Mouse (Mus musculus) midbrain, embryonic 13.5 days (tissue): ENCODE results near the gene Cd151. TPM values are rescaled to one million over a fixed set of nuclear protein-coding genes. Genes with fewer than 3 reads are reported as not detected.
A peak's percentile ranks its signal among the peaks of the same experiment; 100 is the strongest.

Source experiments
- ATAC-seq: fragments of 200-750 bp; cut with Nextera tagmentation; 2 replicates; pipeline ENCODE4 v1.8.0; 2017; ENCODE audit warnings: mild to moderate bottlenecking, moderate TSS enrichment, moderate library complexity
- H3K27ac ChIP-seq: fragments of 300-500 bp; sonication (generic); 2 replicates; pipeline ENCODE4 v1.5.1; 2015; ENCODE audit warnings: inconsistent platforms, mild to moderate bottlenecking, moderate library complexity
- H3K27me3 ChIP-seq: fragments of 300-500 bp; sonication (generic); 2 replicates; pipeline ENCODE4 v1.6.1; 2015; ENCODE audit warnings: mild to moderate bottlenecking, inconsistent platforms
- H3K36me3 ChIP-seq: fragments of 300-500 bp; sonication (generic); 2 replicates; pipeline ENCODE4 v1.6.1; 2015; ENCODE audit warnings: mild to moderate bottlenecking, inconsistent platforms
- H3K4me1 ChIP-seq: fragments of 300-500 bp; sonication (generic); replicated peaks from 2 replicates; pipeline ENCODE4 v1.6.1; 2015; ENCODE audit warnings: inconsistent platforms
- H3K4me2 ChIP-seq: fragments of 300-500 bp; sonication (generic); replicated peaks from 2 replicates; pipeline ENCODE4 v1.6.1; 2015; ENCODE audit warnings: moderate library complexity, mild to moderate bottlenecking, inconsistent platforms
- H3K4me3 ChIP-seq: fragments of 300-500 bp; sonication (generic); replicated peaks from 2 replicates; pipeline ENCODE4 v1.5.1; 2015; ENCODE audit warnings: mild to moderate bottlenecking, inconsistent platforms
- H3K9ac ChIP-seq: fragments of 300-500 bp; sonication (generic); replicated peaks from 2 replicates; pipeline ENCODE4 v1.6.1; 2015; ENCODE audit warnings: mild to moderate bottlenecking, inconsistent platforms
- H3K9me3 ChIP-seq: fragments of 300-500 bp; sonication (generic); 2 replicates; pipeline ENCODE4 v1.6.1; 2016; ENCODE audit warnings: mild to moderate bottlenecking, inconsistent platforms
- WGBS: fragments of 180-500 bp; shearing (Covaris S2); methylation state at CpG from one replicate; pipeline ENCODE4 v1.1.7; 2015; 5-methylcytosine and 5-hydroxymethylcytosine counted together
- polyA plus RNA-seq: library from polyadenylated mRNA; unstranded; fragments of >200 nt; fragmentation: Nextera tagmentation; extraction: Ambion mirVana; gene quantifications from 2 replicates; pipeline ENCODE4 v1.2.1, GENCODE M21; 2015

Cd151 gene
- polyA plus RNA-seq, 1 experiment from 2014 or later: 19.9 TPM

DNA sequence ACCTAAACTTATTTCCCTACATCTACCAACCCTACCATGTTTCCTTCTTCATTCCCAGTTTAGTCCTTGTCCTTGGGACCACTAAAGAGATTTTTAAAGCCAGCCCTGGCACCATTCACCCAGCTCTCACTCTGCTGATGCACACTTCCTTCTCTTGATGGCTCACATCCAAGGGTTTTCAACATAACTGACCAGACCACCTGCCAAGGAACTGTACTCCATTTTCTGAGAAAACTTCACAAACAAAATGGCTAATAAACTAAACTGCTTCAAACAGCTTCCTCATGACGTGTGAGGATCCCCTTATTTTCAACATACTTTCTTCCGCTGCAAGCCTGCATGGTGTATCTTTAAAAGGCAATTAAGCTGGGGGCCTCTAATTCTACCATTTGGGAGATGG is 13.6 kb upstream of the Cd151 start:
- Histone ChIP-seq H3K27me3 (no peaks in the 10 kb centered on the region), H3K36me3 (peaks cover 38% of the 10 kb centered on the region), H3K4me1 (peaks cover 24% of the 10 kb centered on the region), H3K4me3 (no peak overlapping the region), H3K9me3 (no peaks in the 10 kb centered on the region), H3K9ac (no peak overlapping the region), H3K4me2 (no peak overlapping the region), H3K27ac (no peak overlapping the region)
- no peak for ATAC-seq
- WGBS: 90% methylated on average over 2 of the region's 2 CpGs

DNA sequence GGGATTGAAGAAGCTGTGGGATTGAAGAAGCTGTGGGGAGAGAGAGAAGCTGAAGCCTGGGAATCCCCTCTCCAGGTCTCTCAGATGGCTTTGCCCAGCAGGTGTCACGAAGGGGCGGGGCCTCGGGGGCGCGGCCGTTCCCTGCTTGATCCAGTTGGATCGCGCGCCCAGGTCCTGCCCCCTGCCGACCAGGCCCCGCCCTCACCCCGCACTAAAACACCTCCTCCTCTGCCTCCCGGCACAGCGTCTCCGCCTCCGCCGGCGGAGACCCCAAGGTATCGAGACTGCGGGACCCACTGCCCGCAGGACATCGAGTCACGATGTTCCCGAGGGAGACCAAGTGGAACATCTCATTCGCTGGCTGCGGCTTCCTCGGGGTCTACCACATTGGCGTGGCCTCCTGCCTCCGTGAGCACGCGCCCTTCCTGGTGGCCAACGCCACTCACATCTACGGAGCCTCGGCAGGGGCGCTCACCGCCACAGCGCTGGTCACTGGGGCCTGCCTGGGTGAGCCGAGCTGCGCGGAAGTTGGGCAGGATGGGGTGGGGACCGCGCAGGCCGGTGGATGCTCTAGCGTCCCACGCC is 12.1 kb upstream of the Cd151 start, which contains the start of gene Pnpla2:
TSS of gene Pnpla2 (plus strand) at position 232 of the 585 bp plus-strand sequence.
- peaks cover 13% of the 10 kb centered on the region for H3K27me3 ChIP-seq
- H3K9ac ChIP-seq: peak within 1 kb of the TSS; percentile 76
- H3K9me3 ChIP-seq: no peaks in the 10 kb centered on the region
- peaks cover 19% of the 10 kb centered on the region for H3K4me1 ChIP-seq
- WGBS: under 1% methylated on average over 42 of the region's 45 CpGs
- peaks cover 37% of the 10 kb centered on the region for H3K36me3 ChIP-seq
- peak within 1 kb of the TSS; percentile 89 for H3K4me2 ChIP-seq
- peak within 1 kb of the TSS; percentile 68 for H3K27ac ChIP-seq
- peak within 1 kb of the TSS; percentile 68 for H3K4me3 ChIP-seq
- ATAC-seq: peak; percentile 84

DNA sequence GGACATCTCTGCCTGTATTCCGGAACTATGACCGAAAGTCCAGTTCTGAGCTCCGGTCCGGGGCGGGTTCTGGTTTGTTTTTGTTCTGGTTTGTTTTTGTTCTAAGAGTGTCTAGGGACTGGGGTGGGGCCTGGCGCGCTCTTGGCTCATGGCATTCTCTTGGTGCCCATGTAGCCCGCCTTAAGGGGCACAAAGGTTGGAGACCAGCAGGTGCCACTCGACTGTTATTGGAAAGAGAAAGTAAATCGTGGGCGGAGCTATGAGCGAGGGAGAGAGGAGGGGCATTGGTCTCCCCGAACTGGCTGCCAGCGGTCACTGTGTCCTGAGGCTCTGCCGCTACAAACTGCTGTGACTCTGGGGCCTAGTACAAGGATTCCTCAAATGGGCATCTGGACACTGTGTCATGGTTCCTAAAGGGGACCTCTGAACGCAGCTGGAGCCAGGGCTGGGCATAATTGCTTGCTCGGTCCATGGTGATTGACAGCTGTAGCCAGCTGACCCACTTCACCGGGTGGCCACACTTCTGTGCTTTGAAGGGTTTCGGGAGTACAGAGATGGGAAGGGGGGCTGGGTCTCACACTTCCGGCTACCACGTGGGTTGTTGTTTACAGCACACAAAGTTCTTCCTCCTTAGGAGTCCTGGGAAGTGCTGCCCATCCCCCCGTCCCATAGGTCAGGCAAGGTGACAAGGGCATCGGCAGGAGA is 11.4 kb upstream of the Cd151 start:
- H3K9me3 ChIP-seq: no peaks in the 10 kb centered on the region
- ATAC-seq: peak; percentile 40
- H3K4me1 ChIP-seq: peaks cover 19% of the 10 kb centered on the region
- WGBS: 2% methylated on average over 23 of the region's 23 CpGs
- H3K4me2 ChIP-seq: peak overlapping the region; percentile 89
- peak overlapping the region; percentile 68 for H3K27ac ChIP-seq
- H3K4me3 ChIP-seq: peak overlapping the region; percentile 68
- H3K36me3 ChIP-seq: peaks cover 30% of the 10 kb centered on the region
- H3K9ac ChIP-seq: peak overlapping the region; percentile 76
- H3K27me3 ChIP-seq: peaks cover 20% of the 10 kb centered on the region

DNA sequence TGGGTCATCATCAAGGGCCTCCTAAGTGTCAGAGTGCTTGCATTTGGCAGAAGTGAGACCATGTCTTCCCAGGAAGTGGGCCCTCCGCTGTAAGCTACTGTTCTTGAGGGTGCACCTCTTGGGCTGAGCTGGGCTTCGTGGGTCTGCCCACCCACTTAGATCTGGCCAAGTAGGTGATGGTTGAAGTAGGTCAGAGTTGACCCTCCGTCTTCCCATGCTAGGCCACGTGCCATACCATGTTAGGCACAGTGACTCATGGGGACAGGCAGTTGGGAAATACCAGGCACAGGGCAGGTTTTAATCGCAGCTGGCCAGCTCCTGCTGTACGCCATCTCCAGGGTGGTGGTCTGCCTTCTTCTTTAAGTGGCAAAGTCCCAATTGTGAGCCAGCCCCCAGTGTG is 10.5 kb upstream of the Cd151 start:
- Histone ChIP-seq H3K9ac (no peak overlapping the region), H3K36me3 (peaks cover 20% of the 10 kb centered on the region), H3K4me3 (no peak overlapping the region), H3K27me3 (peaks cover 30% of the 10 kb centered on the region), H3K4me1 (peaks cover 23% of the 10 kb centered on the region), H3K9me3 (no peaks in the 10 kb centered on the region), H3K4me2 (no peak overlapping the region), H3K27ac (no peak overlapping the region)
- 87% methylated on average over 6 of the region's 6 CpGs for WGBS
- no peak for ATAC-seq

DNA sequence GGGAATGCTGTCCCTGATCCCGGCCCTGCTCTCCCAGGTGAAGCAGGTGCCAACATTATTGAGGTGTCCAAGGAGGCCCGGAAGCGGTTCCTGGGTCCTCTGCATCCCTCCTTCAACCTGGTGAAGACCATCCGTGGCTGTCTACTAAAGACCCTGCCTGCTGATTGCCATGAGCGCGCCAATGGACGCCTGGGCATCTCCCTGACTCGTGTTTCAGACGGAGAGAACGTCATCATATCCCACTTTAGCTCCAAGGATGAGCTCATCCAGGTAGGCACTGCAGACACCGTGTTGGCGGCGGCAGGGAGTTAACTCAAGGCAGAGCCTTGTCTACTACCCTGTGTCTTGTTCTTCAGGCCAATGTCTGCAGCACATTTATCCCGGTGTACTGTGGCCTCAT is 10.0 kb upstream of the Cd151 start:
- peaks cover 27% of the 10 kb centered on the region for H3K4me1 ChIP-seq
- H3K4me2 ChIP-seq: no peak overlapping the region
- no peak overlapping the region for H3K9ac ChIP-seq
- 93% methylated on average over 14 of the region's 14 CpGs for WGBS
- H3K27me3 ChIP-seq: peaks cover 35% of the 10 kb centered on the region
- H3K27ac ChIP-seq: no peak overlapping the region
- no peak overlapping the region for H3K4me3 ChIP-seq
- H3K36me3 ChIP-seq: peaks cover 15% of the 10 kb centered on the region
- no peak for ATAC-seq
- no peaks in the 10 kb centered on the region for H3K9me3 ChIP-seq

DNA sequence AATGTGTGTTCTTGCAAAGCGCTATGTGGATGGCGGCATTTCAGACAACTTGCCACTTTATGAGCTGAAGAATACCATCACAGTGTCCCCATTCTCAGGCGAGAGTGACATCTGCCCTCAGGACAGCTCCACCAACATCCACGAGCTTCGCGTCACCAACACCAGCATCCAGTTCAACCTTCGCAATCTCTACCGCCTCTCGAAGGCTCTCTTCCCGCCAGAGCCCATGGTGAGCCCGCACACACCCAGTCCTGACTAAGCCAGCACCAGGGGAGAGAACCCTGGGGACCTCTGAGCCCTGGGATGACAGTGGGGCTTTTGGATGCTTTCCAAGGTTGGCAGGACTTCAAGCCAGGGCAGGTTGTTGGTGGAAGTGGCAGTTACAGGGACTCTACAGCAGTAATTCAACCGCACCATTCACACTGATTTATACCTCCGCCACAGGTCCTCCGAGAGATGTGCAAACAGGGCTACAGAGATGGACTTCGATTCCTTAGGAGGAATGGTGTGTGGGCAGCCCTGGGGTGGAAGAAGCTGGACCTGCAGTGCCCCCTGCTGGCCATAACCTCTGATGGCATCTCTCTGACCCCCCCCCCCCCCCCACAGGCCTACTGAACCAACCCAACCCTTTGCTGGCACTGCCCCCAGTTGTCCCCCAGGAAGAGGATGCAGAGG is 9.1 kb upstream of the Cd151 start:
- Histone ChIP-seq H3K27me3 (peaks cover 44% of the 10 kb centered on the region), H3K27ac (no peak overlapping the region), H3K4me1 (peaks cover 27% of the 10 kb centered on the region), H3K4me3 (no peak overlapping the region), H3K9me3 (no peaks in the 10 kb centered on the region), H3K4me2 (no peak overlapping the region), H3K36me3 (peaks cover 13% of the 10 kb centered on the region), H3K9ac (no peak overlapping the region)
- WGBS: 73% methylated on average over 15 of the region's 15 CpGs
- no peak for ATAC-seq

DNA sequence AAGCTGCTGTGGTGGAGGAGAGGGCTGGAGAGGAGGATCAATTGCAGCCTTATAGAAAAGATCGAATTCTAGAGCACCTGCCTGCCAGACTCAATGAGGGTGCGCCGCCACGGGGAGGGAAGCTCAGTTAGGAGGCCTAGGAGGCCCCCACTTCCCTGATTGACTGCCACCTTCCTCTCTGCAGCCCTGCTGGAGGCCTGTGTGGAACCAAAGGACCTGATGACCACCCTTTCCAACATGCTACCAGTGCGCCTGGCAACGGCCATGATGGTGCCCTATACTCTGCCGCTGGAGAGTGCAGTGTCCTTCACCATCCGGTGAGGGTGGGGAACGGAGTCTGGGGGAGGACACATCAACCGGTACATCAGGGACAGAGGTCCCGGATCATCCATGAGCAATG is 8.5 kb upstream of the Cd151 start:
- no peak overlapping the region for H3K4me3 ChIP-seq
- H3K27ac ChIP-seq: no peak overlapping the region
- peaks cover 49% of the 10 kb centered on the region for H3K27me3 ChIP-seq
- 89% methylated on average over 11 of the region's 11 CpGs for WGBS
- H3K4me2 ChIP-seq: no peak overlapping the region
- peaks cover 13% of the 10 kb centered on the region for H3K36me3 ChIP-seq
- H3K4me1 ChIP-seq: peaks cover 27% of the 10 kb centered on the region
- no peaks in the 10 kb centered on the region for H3K9me3 ChIP-seq
- H3K9ac ChIP-seq: no peak overlapping the region
- no peak for ATAC-seq

DNA sequence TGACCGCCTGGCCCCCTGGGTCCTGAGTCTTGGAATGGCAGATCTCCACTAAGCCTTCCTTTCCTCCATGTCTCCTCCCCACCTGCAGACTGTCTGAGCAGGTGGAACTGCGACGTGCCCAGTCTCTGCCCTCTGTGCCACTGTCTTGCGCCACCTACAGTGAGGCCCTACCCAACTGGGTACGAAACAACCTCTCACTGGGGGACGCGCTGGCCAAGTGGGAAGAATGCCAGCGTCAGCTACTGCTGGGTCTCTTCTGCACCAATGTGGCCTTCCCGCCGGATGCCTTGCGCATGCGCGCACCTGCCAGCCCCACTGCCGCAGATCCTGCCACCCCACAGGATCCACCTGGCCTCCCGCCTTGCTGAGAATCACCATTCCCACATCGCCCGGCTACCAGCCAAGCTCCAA is 7.9 kb upstream of the Cd151 start:
- no peak overlapping the region for H3K27ac ChIP-seq
- 91% methylated on average over 17 of the region's 17 CpGs for WGBS
- peaks cover 55% of the 10 kb centered on the region for H3K27me3 ChIP-seq
- no peak overlapping the region for H3K4me3 ChIP-seq
- H3K36me3 ChIP-seq: peaks cover 13% of the 10 kb centered on the region
- no peaks in the 10 kb centered on the region for H3K9me3 ChIP-seq
- H3K4me2 ChIP-seq: no peak overlapping the region
- H3K4me1 ChIP-seq: peaks cover 27% of the 10 kb centered on the region
- H3K9ac ChIP-seq: no peak overlapping the region
- ATAC-seq: no peak

DNA sequence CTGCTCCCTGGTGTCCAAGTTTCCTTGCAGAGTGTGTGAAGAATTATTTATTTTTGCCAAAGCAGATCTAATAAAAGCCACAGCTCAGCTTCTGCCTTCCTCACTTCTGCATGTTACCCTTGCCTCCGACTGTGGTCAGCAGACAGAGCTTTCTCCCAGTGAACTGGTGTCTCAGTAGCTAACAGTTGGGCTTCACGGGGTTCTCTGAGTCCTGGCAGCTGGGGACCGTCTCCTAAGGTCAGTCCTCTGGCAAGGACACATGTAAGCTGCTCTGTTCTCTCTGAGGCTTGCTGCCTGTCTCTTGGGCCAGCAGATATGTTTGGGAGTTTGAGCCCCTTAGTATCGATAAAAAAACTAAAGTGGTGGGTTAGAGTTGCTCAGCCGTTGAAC is 7.2 kb upstream of the Cd151 start:
- Histone ChIP-seq H3K4me2 (no peak overlapping the region), H3K9ac (no peak overlapping the region), H3K27me3 (peaks cover 62% of the 10 kb centered on the region), H3K27ac (no peak overlapping the region), H3K4me1 (peaks cover 27% of the 10 kb centered on the region), H3K9me3 (no peaks in the 10 kb centered on the region), H3K4me3 (no peak overlapping the region), H3K36me3 (peaks cover 13% of the 10 kb centered on the region)
- ATAC-seq: no peak
- 77% methylated on average over 5 of the region's 5 CpGs for WGBS

DNA sequence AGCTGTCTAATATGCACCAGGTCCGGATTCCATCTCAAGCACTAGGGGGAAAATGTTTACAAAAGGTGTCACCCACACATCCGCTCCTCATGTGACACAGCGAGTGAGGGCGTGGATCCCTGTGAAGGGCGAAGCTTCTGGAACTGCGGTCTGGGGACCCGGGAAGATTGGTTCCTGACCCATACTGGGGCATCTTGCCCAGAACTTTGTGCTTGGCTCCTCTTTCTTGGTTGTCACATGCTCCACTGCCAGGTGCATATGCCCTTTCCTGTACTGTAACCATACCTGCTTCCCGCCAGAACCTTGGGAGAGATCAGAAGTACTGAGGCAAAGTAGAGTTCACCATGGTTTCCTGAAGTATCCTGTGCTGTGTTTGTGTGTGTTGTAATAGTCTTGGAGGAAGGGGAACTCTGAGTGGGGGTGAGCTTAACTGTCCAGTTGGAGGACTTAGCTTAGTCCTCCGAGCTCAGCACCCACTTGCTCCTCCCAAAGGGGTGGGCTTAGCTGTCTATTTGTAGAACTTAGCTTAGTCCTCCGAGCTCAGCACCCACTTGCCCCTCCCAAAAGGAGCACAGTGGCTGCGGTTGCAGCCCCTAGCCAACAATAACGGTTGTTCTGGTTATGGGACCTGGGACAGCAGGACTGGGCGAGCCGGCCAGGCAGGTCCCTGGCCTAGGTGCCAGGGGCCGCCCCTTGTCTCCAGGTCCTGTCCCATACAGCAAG is 6.6 kb upstream of the Cd151 start, which contains the start of gene Cracr2b:
TSS of gene Cracr2b (plus strand) at position 704 of the 723 bp plus-strand sequence.
- peaks cover 68% of the 10 kb centered on the region for H3K27me3 ChIP-seq
- WGBS: 78% methylated on average over 15 of the region's 15 CpGs
- H3K4me3 ChIP-seq: peak within 1 kb of the TSS; percentile 36
- H3K4me2 ChIP-seq: peak within 1 kb of the TSS; percentile 61
- peak within 1 kb of the TSS; percentile 59 for H3K9ac ChIP-seq
- H3K4me1 ChIP-seq: peaks cover 25% of the 10 kb centered on the region
- H3K36me3 ChIP-seq: peaks cover 13% of the 10 kb centered on the region
- ATAC-seq: no peak
- H3K9me3 ChIP-seq: no peaks in the 10 kb centered on the region
- H3K27ac ChIP-seq: no peak within 1 kb of the TSS

DNA sequence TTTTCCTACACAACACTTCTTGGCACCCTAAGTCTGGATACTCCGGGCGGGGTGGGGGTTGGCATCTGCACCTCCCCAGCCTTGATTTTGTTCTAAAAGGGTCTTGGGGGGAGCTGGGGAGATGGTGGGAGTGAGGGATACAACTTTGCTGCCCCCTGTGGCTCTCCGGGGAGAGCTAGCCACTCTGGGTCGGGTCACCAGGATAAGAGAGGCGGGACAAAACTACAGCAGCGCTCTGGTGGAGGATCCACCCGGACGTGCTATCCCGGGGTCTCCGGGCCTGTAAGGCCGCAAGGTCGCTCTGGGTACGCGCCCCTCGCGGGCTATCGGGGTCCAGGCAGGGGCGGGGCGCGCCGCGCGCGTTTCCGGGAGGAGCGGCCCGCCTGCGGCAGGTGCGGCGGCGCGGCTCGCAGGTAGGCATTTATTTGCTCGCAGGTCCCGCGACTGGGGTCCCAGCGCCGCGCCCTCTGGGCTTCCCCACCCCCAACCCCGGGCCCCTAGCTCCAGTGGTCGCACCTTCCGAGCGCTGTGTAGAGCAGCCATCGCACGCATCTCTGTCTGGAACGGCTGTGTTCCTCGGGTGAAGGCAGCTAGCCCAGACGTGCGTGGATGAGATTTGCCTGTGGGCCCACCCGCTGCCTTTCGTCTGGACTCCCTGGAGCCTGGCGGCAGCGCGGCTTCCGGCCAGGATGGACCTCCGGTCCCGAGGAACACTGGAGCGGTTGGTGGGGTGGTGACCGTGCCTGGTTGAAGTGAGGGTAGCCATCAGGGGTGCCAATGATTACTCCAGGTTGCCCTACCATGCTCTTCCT is 5.5 kb upstream of the Cd151 start:
- H3K9ac ChIP-seq: peak overlapping the region; percentile 59
- no peaks in the 10 kb centered on the region for H3K9me3 ChIP-seq
- H3K4me1 ChIP-seq: peaks cover 17% of the 10 kb centered on the region
- H3K27me3 ChIP-seq: peaks cover 80% of the 10 kb centered on the region
- H3K36me3 ChIP-seq: peaks cover 13% of the 10 kb centered on the region
- WGBS: 2% methylated on average over 59 of the region's 59 CpGs
- no peak for ATAC-seq
- peak overlapping the region; percentile 36 for H3K4me3 ChIP-seq
- peak overlapping the region; percentile 61 for H3K4me2 ChIP-seq
- H3K27ac ChIP-seq: no peak overlapping the region
